Mouse (Mus musculus) stomach, embryonic 15.5 days (tissue): ENCODE measurements around the gene 9230102O04Rik. TPM values are rescaled to one million over a fixed set of nuclear protein-coding genes. Genes with fewer than 3 reads are reported as not detected.
A peak's percentile ranks its signal among the peaks of the same experiment; 100 is the strongest.

Experiments used
- ATAC-seq: fragments of 200-750 bp; cut with Nextera tagmentation; 2 replicates; pipeline ENCODE4 v1.8.0; 2017; ENCODE audit warnings: low read depth, moderate number of reproducible peaks, moderate TSS enrichment; ENCODE audit not compliant: insufficient read depth, low FRiP score
- H3K27ac ChIP-seq: fragments of 300-500 bp; sonication (generic); 2 replicates; pipeline ENCODE4 v1.5.1; 2015; ENCODE audit warnings: mild to moderate bottlenecking, inconsistent platforms
- H3K27me3 ChIP-seq: fragments of 300-500 bp; sonication (generic); replicated peaks from 2 replicates; pipeline ENCODE4 v1.6.1; 2015; ENCODE audit warnings: inconsistent platforms
- H3K36me3 ChIP-seq: fragments of 300-500 bp; sonication (generic); 2 replicates; pipeline ENCODE4 v1.6.1; 2015; ENCODE audit warnings: inconsistent platforms
- H3K4me1 ChIP-seq: fragments of 300-500 bp; sonication (generic); 2 replicates; pipeline ENCODE4 v1.6.1; 2015; ENCODE audit warnings: inconsistent platforms
- H3K4me2 ChIP-seq: fragments of 300-500 bp; sonication (generic); 2 replicates; pipeline ENCODE4 v1.6.1; 2015; ENCODE audit warnings: mild to moderate bottlenecking, inconsistent platforms
- H3K4me3 ChIP-seq: fragments of 300-500 bp; sonication (generic); replicated peaks from 2 replicates; pipeline ENCODE4 v1.5.1; 2015; ENCODE audit warnings: inconsistent platforms
- H3K9ac ChIP-seq: fragments of 300-500 bp; sonication (generic); 2 replicates; pipeline ENCODE4 v1.6.1; 2015; ENCODE audit warnings: inconsistent platforms
- H3K9me3 ChIP-seq: fragments of 300-500 bp; sonication (generic); 2 replicates; pipeline ENCODE4 v1.6.1; 2016; ENCODE audit warnings: inconsistent platforms
- WGBS: fragments of 180-500 bp; shearing (Covaris S2); methylation state at CpG from one replicate; pipeline ENCODE4 v1.1.7; 2015; 5-methylcytosine and 5-hydroxymethylcytosine counted together
- polyA plus RNA-seq: library from polyadenylated mRNA; unstranded; fragments of >200 nt; fragmentation: Nextera tagmentation; extraction: Ambion mirVana; gene quantifications from 2 replicates; pipeline ENCODE4 v1.2.1, GENCODE M21; 2015

The 9230102O04Rik gene
- polyA plus RNA-seq, 1 experiment from 2014 or later: not detected

GRCm38 (mm10) chr2:9894836-9895593 is 5.7 kb upstream of the 9230102O04Rik start:
- no peak overlapping the region for H3K9ac ChIP-seq
- ATAC-seq: no peak
- peaks cover 88% of the 10 kb centered on the region for H3K27me3 ChIP-seq
- H3K4me3 ChIP-seq: no peak overlapping the region
- 0 out of 2 replicates have a peak, but pooled peaks cover 3% of the 10 kb centered on the region for H3K4me1 ChIP-seq
- no peak overlapping the region for H3K4me2 ChIP-seq
- 4% methylated on average over 19 of the region's 19 CpGs for WGBS
- H3K9me3 ChIP-seq: no peaks in the 10 kb centered on the region
- no peak overlapping the region for H3K27ac ChIP-seq
- H3K36me3 ChIP-seq: no peaks in the 10 kb centered on the region

- H3K4me1 ChIP-seq: 0 out of 2 replicates have a peak, but pooled peaks cover 3% of the 10 kb centered on the region
- no peak overlapping the region for H3K4me2 ChIP-seq
- H3K36me3 ChIP-seq: no peaks in the 10 kb centered on the region
- H3K9me3 ChIP-seq: no peaks in the 10 kb centered on the region
- ATAC-seq: no peak
- no peak overlapping the region for H3K4me3 ChIP-seq
- H3K27me3 ChIP-seq: peaks cover 92% of the 10 kb centered on the region
- 3% methylated on average over 6 of the region's 6 CpGs for WGBS
- H3K9ac ChIP-seq: no peak overlapping the region
- no peak overlapping the region for H3K27ac ChIP-seq
Measured at GRCm38 (mm10) chr2:9893272-9893953, 4.1 kb upstream of the 9230102O04Rik start.

DNA sequence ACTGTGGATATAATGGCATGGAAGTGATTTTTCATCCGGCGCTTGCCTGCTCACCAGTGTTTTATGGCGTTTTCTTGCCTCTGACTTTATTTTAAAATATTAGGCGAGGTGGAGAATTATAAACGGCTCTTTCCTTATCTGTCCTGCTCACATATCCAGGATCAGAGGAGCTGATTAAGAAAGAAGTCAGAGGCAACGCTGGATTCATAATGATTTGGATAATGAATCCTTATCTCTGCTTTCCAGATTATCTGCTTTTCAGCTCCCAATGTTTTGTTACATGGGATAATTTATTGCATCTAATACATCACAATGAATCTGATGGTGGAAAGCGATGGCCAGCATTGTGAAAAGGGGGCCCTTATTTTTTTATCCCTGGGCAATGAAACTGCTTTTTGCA is 3.2 kb upstream of the 9230102O04Rik start:
- H3K27me3 ChIP-seq: peaks cover 92% of the 10 kb centered on the region
- H3K4me3 ChIP-seq: no peak overlapping the region
- no peak for ATAC-seq
- no peaks in the 10 kb centered on the region for H3K36me3 ChIP-seq
- WGBS: 5% methylated on average over 7 of the region's 7 CpGs
- 0 out of 2 replicates have a peak, but pooled peaks cover 3% of the 10 kb centered on the region for H3K4me1 ChIP-seq
- H3K27ac ChIP-seq: no peak overlapping the region
- no peak overlapping the region for H3K4me2 ChIP-seq
- H3K9me3 ChIP-seq: no peaks in the 10 kb centered on the region
- no peak overlapping the region for H3K9ac ChIP-seq

DNA sequence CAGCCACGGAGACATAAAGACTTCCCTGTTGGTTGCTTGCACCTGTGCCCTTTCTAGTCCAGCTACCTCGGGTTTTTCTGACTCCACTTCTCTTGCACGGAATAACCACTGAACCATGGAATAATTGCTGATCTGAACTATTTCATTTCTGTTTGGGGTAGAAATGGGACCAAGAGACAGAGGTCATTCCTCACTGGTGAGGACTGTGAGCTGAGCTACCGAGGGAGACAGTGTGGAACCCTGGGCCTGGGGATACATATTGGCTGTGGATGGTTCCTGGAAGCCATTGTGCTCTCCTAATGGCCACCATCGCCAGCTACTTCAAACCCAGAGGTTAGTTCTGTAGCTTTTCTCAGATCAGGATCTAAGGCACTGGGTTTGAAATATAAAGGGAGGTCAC is 1.6 kb upstream of the 9230102O04Rik start:
- Histone ChIP-seq H3K4me2 (no peak overlapping the region), H3K4me3 (no peak overlapping the region), H3K9me3 (no peaks in the 10 kb centered on the region), H3K4me1 (no peaks in the 10 kb centered on the region), H3K9ac (no peak overlapping the region), H3K36me3 (no peaks in the 10 kb centered on the region), H3K27ac (no peak overlapping the region), H3K27me3 (peaks cover 91% of the 10 kb centered on the region)
- 4% methylated on average over 5 of the region's 5 CpGs for WGBS
- ATAC-seq: no peak

DNA sequence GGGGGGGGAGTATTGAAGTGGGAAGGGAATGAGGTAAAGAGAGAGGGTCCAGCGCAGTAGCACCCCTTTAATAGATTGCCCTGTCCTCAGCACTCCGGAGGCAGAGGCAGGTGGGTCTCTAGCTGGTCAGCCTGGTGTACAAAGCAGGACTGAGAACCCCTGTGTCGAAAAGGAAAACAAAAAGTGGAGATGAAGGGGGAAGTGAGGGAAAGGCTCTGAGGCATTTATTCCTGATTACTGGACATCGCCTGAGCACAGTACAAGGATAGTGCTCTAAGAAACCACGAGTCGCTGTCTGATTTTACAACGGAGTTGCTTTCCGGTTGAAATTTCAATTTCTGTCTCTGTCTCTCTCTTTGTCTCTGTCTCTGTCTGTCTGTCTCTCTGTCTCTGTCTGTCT is 911 bp upstream of the 9230102O04Rik start:
- WGBS: 7% methylated on average over 8 of the region's 8 CpGs
- Histone ChIP-seq H3K9ac (no peak overlapping the region), H3K27me3 (peaks cover 91% of the 10 kb centered on the region), H3K9me3 (no peaks in the 10 kb centered on the region), H3K4me1 (no peaks in the 10 kb centered on the region), H3K4me2 (no peak overlapping the region), H3K27ac (no peak overlapping the region), H3K36me3 (no peaks in the 10 kb centered on the region), H3K4me3 (no peak overlapping the region)
- no peak for ATAC-seq

DNA sequence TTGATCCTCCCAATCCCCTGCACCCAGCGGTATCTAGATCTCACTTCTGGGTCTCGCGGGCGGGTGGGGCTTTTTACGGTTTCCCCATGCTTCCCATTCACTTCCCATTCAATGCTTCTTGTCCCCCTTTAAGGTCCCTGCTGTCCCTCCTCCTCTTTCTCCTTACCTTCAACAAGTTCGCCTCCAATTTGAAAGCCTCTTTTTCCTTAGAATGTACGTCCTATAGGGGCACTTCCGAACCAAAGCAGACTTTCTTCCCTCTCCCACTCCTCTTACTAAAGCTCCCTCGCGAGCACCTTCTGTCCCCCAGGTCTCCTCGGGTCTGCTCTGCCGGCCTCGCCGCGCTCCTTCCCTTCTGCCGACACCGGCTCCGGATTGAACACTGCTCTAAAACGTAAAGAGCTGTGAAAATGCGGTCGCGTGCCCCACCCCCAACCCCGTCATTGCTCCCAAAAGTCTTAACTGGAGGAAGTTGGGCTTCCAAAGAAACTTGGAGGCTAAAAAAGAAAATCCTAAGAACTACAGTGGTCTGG is 377 bp upstream of the 9230102O04Rik start, which contains the start of gene Gata3:
Gene Gata3 (minus strand): TSS at position 384 of the 533 bp plus-strand sequence.
- 1% methylated on average over 23 of the region's 23 CpGs for WGBS
- Histone ChIP-seq H3K4me2 (peak within 1 kb of the TSS; percentile 40), H3K36me3 (no peaks in the 10 kb centered on the region), H3K27me3 (peaks cover 91% of the 10 kb centered on the region), H3K9me3 (no peaks in the 10 kb centered on the region), H3K4me3 (peak within 1 kb of the TSS; percentile 12; the same call in 1 of the 2 replicates), H3K4me1 (no peaks in the 10 kb centered on the region), H3K27ac (no peak within 1 kb of the TSS), H3K9ac (no peak within 1 kb of the TSS)
- ATAC-seq: no peak

GRCm38 (mm10) chr2:9887636-9888035 is 1.7 kb downstream of the 9230102O04Rik start:
- Histone ChIP-seq H3K9me3 (no peaks in the 10 kb centered on the region), H3K27ac (no peak overlapping the region), H3K4me2 (no peak overlapping the region), H3K27me3 (peaks cover 91% of the 10 kb centered on the region), H3K4me3 (no peak overlapping the region), H3K36me3 (no peaks in the 10 kb centered on the region), H3K4me1 (peaks cover 2% of the 10 kb centered on the region; the same call in 1 of the 2 replicates), H3K9ac (no peak overlapping the region)
- ATAC-seq: no peak
- 2% methylated on average over 7 of the region's 7 CpGs for WGBS

- no peaks in the 10 kb centered on the region for H3K9me3 ChIP-seq
- H3K4me3 ChIP-seq: no peak overlapping the region
- H3K9ac ChIP-seq: no peak overlapping the region
- no peak overlapping the region for H3K27ac ChIP-seq
- H3K4me1 ChIP-seq: peaks cover 8% of the 10 kb centered on the region; the same call in 1 of the 2 replicates
- peaks cover 90% of the 10 kb centered on the region for H3K27me3 ChIP-seq
- no peaks in the 10 kb centered on the region for H3K36me3 ChIP-seq
- no peak for ATAC-seq
- H3K4me2 ChIP-seq: no peak overlapping the region
- 3% methylated on average over 7 of the region's 7 CpGs for WGBS
Measured at GRCm38 (mm10) chr2:9886921-9887610, 2.3 kb downstream of the 9230102O04Rik start.

- H3K36me3 ChIP-seq: no peaks in the 10 kb centered on the region
- no peak for ATAC-seq
- no peak overlapping the region for H3K9ac ChIP-seq
- H3K4me1 ChIP-seq: peaks cover 16% of the 10 kb centered on the region; the same call in 1 of the 2 replicates
- no peaks in the 10 kb centered on the region for H3K9me3 ChIP-seq
- H3K27me3 ChIP-seq: peaks cover 95% of the 10 kb centered on the region
- H3K4me3 ChIP-seq: no peak overlapping the region
- no peak overlapping the region for H3K4me2 ChIP-seq
- WGBS: 20% methylated on average over 3 of the region's 3 CpGs
- H3K27ac ChIP-seq: no peak overlapping the region
Measured at GRCm38 (mm10) chr2:9886031-9886430, 3.3 kb downstream of the 9230102O04Rik start.

- Histone ChIP-seq H3K4me3 (no peak overlapping the region), H3K4me1 (peaks cover 19% of the 10 kb centered on the region; the same call in 1 of the 2 replicates), H3K36me3 (no peaks in the 10 kb centered on the region), H3K9me3 (no peaks in the 10 kb centered on the region), H3K4me2 (no peak overlapping the region), H3K27ac (no peak overlapping the region), H3K9ac (no peak overlapping the region), H3K27me3 (peaks cover 94% of the 10 kb centered on the region)
- 8% methylated on average over 14 of the region's 14 CpGs for WGBS
- no peak for ATAC-seq
Measured at GRCm38 (mm10) chr2:9885217-9885770, 4.0 kb downstream of the 9230102O04Rik start.

GRCm38 (mm10) chr2:9884533-9885216 is 4.7 kb downstream of the 9230102O04Rik start:
- no peak overlapping the region for H3K27ac ChIP-seq
- no peaks in the 10 kb centered on the region for H3K9me3 ChIP-seq
- no peaks in the 10 kb centered on the region for H3K36me3 ChIP-seq
- H3K4me3 ChIP-seq: 0 out of 2 replicates have a peak overlapping the region, but pooled peaks have one; percentile 11
- WGBS: 7% methylated on average over 15 of the region's 15 CpGs
- peaks cover 19% of the 10 kb centered on the region; the same call in 1 of the 2 replicates for H3K4me1 ChIP-seq
- no peak for ATAC-seq
- H3K9ac ChIP-seq: no peak overlapping the region
- H3K4me2 ChIP-seq: 0 out of 2 replicates have a peak overlapping the region, but pooled peaks have one; percentile 47
- H3K27me3 ChIP-seq: peaks cover 90% of the 10 kb centered on the region
